8 mouse cellular contexts compared by ENCODE assay signal in genomic region chr10:61576120-61576767, GRCm38 (mm10). TPM values are rescaled to one million over a fixed set of nuclear protein-coding genes. Genes with fewer than 3 reads are reported as not detected.
DNase-seq lines count a peak whose midpoint lies in the region; ATAC-seq lines count a peak whose summit lies in the region.
"Had no signal": no experiment of that assay in that cellular context is flagged by ENCODE, and none has a peak within 500 bp of the region (broad histone marks: within the 10 kb centered on the region; RNA-seq: fewer than 3 reads in every experiment).

No protein-coding gene starts in this region.

- ATAC-seq in forebrain, embryonic 14.5 days: peak; percentile 61
- ATAC-seq in midbrain, embryonic 13.5 days: peak; percentile 47; the same call in 1 of the 2 replicates

- peak; percentile 53 for DNase-seq in MN1 (ENCODE audit: low spot score)
- peak; percentile 68 for DNase-seq in ZHBTc4 (ENCODE audit: low read depth, low spot score)
- DNase-seq in forebrain, embryonic 14.5 days (ENCODE audit: low spot score): peak; percentile 66
- DNase-seq in spleen, postnatal 36 days (ENCODE audit: low spot score in 2 of 2): no peak
- no peak for DNase-seq in kidney, adult 11 months
- DNase-seq in spleen, postnatal 4 days (ENCODE audit: low spot score in 2 of 2): no peak
- DNase-seq: lung, adult 18-20 months had no signal

- H3K4me2 ChIP-seq in forebrain, embryonic 14.5 days (ENCODE audit: low read length): no peak overlapping the region
- no peak overlapping the region for H3K4me2 ChIP-seq in midbrain, embryonic 13.5 days (replicated peaks)

- H3K9me3 ChIP-seq in forebrain, embryonic 14.5 days (replicated peaks; ENCODE audit: control insufficient read depth, low read length): no peaks in the 10 kb centered on the region
- no peaks in the 10 kb centered on the region for H3K9me3 ChIP-seq in midbrain, embryonic 13.5 days

- 27% methylated on average over 13 of the region's 13 CpGs for WGBS in forebrain, embryonic 14.5 days
- 48% methylated on average over 13 of the region's 13 CpGs for WGBS in midbrain, embryonic 13.5 days

- no peak overlapping the region for H3K4me3 ChIP-seq in forebrain, embryonic 14.5 days (ENCODE audit: low read depth, low read length)
- no peak overlapping the region for H3K4me3 ChIP-seq in midbrain, embryonic 13.5 days (replicated peaks)

- H3K27me3 ChIP-seq in forebrain, embryonic 14.5 days (replicated peaks; ENCODE audit: control insufficient read depth, insufficient read depth, low read length): no peaks in the 10 kb centered on the region
- H3K27me3 ChIP-seq in midbrain, embryonic 13.5 days: no peaks in the 10 kb centered on the region

- peak overlapping the region; percentile 22; the same call in 1 of the 2 replicates for H3K27ac ChIP-seq in forebrain, embryonic 14.5 days (ENCODE audit: low read depth, low read length)
- peak overlapping the region; percentile 68 for H3K27ac ChIP-seq in midbrain, embryonic 13.5 days

- H3K36me3 ChIP-seq in forebrain, embryonic 14.5 days (ENCODE audit: control insufficient read depth, insufficient read depth, low read length): no peaks in the 10 kb centered on the region; the same call in 1 of the 2 replicates
- peaks cover 8% of the 10 kb centered on the region; the same call in 1 of the 2 replicates for H3K36me3 ChIP-seq in midbrain, embryonic 13.5 days

- H3K9ac ChIP-seq in forebrain, embryonic 14.5 days (ENCODE audit: low read length): no peak overlapping the region
- no peak overlapping the region for H3K9ac ChIP-seq in midbrain, embryonic 13.5 days (replicated peaks)

- H3K4me1 ChIP-seq in forebrain, embryonic 14.5 days (ENCODE audit: control insufficient read depth, insufficient read depth, low read length): peaks cover 12% of the 10 kb centered on the region
- H3K4me1 ChIP-seq in midbrain, embryonic 13.5 days (replicated peaks): peaks cover 33% of the 10 kb centered on the region

RNA-seq across cellular contexts. Expression of gene Npffr1, which starts 19.0 kb away (rescaled TPM):
- 0.56 and 0.94 TPM in 2 replicates for polyA plus RNA-seq in forebrain, embryonic 14.5 days (2014; fragmentation: Nextera tagmentation; extraction: Ambion mirVana)
- polyA plus RNA-seq in midbrain, embryonic 13.5 days (2015; fragmentation: Nextera tagmentation; extraction: Ambion mirVana): 0.81 and 0.87 TPM in 2 replicates

Comparison
In these comparisons a context has a peak if more than half of its experiments do, and no peak if none do; other contexts are left out.
1. DNase-seq: peak in MN1 (single experiment), ZHBTc4 (single experiment) and forebrain, embryonic 14.5 days (single experiment); none in spleen, postnatal 36 days (0 of 2), kidney, adult 11 months (single experiment) and spleen, postnatal 4 days (0 of 2).